Mouse (Mus musculus) 3134 (cell line): ENCODE measurements around the gene Ldlrap1.

ENCODE experiments used
- DNase-seq: peaks from one replicate; pipeline ENCODE4 v3.0.0-alpha.2; 2011; ENCODE audit warnings: low spot score; ENCODE audit not compliant: insufficient read length; ENCODE audit errors: extremely low read depth

Gene Ldlrap1

DNA sequence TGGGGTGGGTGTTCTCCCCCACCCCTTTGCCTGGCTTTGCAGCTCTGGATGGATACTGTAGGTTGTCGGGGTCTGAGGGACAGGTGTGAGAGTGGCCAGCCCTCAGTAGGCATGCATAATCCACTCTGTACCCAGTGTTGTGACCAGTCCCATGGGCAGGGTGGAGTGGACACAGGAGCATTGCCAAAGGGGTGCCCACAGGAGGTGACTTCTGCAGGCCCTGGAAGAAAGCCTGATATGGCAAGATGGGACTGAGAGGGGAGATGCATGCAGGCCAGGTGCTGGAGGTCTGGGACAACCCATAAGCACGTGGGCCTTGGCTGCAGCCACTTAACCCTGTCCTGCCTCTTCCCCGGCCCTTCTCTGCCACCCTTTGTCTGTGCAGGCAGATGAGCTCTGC, 47.5 kb downstream of the Ldlrap1 start:
- no peak for DNase-seq

DNA sequence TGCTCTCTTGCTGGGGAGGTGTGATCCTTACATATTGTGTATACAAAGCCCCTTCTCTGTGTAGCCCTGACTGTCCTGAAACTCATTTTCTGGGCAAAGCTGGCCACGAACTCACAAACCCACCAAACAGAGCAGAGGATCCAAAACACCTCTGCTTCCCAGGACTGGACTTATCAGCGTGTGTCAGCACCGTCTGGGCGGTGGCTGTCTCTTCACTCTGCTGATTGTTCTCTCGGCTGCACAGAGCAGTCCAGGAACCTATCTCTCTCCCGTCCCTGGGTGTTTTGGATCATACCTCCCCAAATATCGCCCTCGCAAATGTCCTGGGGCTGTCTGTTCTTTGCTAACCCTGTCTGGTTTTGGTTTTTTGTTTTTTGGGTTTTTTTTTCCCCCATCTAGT, 48.3 kb downstream of the Ldlrap1 start:
- no peak for DNase-seq

DNA sequence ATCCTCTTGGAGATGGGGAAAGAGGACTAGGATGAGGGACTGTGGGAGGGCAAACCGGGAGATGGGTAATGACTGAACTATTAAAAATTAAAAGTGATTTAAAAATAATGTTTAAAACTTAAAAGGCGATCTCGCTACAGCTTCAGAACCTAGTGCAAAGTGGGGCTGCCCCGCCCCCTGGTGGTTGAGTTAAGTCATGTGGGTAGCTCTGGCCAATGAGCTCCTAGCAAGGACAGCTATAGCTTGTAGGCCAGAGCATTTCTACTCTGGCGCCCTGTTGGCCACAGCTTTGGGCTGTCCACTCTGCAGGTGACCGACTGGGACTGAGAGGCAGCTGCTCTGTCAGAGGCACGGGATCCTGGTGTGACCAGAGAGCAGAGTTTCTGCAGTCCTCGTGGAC, 53.9 kb downstream of the Ldlrap1 start:
- DNase-seq, result peak; percentile 58

DNA sequence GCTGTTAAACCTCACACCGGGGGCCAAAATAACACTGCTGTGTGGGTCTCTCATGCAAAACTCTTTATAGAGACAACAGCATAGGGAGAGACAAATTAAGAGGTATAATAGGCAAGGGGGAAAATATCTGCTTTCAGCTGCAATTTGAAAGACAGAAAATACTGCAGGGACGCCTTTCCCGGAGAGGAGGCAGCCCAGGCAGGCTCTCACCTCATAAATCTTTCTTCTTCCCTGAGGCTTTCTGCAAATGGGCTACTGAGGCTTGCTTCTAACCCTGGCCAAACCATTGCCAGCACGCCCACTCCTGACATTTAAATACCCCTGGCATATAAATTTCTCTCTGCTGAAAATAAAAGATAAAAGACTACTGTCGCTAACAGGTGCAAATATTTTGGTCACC, 62.5 kb downstream of the Ldlrap1 start:
- no peak for DNase-seq

GRCm38 (mm10) chr4:134704590-134704989, 63.2 kb downstream of the Ldlrap1 start:
- DNase-seq, result no peak

- no peak for DNase-seq
Observed at GRCm38 (mm10) chr4:134703835-134704546, 63.8 kb downstream of the Ldlrap1 start, which contains the start of gene Man1c1. TSS of gene Man1c1 (minus strand) at chr4:134704290.

- no peak for DNase-seq
Observed at GRCm38 (mm10) chr4:134702981-134703834, 64.6 kb downstream of the Ldlrap1 start.

DNA sequence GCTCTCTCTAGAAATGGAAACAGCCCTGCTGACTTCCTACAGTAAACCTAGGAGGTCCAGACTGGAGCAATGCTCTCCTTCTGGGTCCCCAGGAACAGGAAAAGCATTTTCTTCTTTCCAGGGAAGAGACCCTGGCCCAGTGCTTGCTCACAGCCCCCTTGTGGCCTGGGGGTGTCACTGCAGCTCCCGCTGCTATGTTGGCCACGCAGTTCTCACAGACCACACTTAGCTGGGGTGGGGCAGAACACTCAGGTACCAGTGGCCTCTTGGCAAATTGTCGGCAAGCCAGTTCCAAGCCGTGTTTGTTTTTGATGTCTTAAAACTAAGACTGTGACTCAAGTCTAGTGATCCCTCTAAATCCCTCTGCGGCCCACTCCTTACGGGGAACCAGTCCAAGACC, 65.9 kb downstream of the Ldlrap1 start:
- no peak for DNase-seq

GRCm38 (mm10) chr4:134700911-134701310, 66.9 kb downstream of the Ldlrap1 start:
- no peak for DNase-seq

DNA sequence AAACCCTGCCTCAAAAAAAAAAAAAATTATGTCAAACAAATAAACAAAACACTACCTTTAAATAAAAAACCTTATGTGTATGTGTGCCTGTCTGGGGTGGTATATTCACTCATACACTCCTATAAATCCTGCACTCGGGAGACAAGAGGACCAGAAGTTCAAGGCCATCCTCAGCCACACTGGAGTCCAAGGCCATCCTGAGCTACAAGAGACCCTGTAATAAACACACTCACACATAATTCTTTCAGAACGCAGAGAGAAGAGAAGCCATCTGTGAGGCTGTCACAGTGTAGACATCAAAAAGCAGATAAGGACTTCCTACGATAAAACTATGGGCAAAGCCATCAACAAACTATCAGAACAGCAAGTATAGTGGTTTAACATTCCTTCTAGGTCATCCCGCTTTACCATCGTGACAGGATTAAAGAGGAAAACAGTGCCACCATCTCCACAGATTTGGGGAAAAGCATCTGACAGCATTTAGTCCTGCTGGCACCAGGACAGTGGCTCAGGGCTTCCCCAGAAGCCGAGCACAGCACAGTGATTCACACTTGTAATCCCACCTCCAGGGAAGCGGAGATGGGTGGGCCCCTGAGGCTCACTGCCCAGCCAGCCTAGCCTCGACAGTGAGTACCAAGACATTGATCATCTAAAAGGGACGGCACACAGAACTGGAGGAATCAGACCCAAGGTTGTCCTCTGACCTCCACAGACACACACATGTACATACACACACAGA, 74.5 kb downstream of the Ldlrap1 start:
- no peak for DNase-seq

DNA sequence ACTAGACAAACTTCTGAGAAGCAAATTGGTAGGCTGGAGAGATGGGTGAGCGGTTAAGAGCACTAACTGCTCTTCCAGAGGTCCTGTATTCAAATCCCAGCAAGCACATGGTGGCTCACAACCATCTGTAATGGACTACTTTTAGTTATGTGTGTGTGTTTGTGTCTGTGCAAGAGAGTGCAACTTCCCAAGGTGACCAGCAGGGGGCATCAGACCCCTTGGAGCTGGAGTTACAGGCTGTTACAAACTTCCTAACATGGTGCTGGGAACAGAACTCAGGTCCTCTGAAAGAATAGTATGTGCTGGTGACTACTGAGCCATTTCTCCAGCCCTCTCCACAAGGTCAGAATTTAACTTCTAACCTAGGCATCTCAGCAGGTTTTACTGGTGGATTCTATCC, 75.4 kb downstream of the Ldlrap1 start:
- DNase-seq, result no peak
